Mouse (Mus musculus) hindbrain, embryonic 16.5 days (tissue): ENCODE results near the gene Gm45194. TPM values are rescaled to one million over a fixed set of nuclear protein-coding genes. Genes with fewer than 3 reads are reported as not detected.

Experiments
- ATAC-seq: fragments of 200-750 bp; cut with Nextera tagmentation; 2 replicates; pipeline ENCODE4 v1.8.0; 2017; ENCODE audit warnings: moderate TSS enrichment, moderate library complexity
- H3K27ac ChIP-seq: fragments of 300-500 bp; sonication (generic); 2 replicates; pipeline ENCODE4 v1.5.1; 2014; ENCODE audit warnings: low read depth, mild to moderate bottlenecking, control low read depth, low read length, moderate library complexity
- H3K27me3 ChIP-seq: fragments of 300-500 bp; sonication (generic); replicated peaks from 2 replicates; pipeline ENCODE4 v1.6.1; 2014; ENCODE audit warnings: low read length; ENCODE audit not compliant: control insufficient read depth, insufficient read depth
- H3K36me3 ChIP-seq: fragments of 300-500 bp; sonication (generic); 2 replicates; pipeline ENCODE4 v1.6.1; 2014; ENCODE audit warnings: mild to moderate bottlenecking, low read length, moderate library complexity, mixed read lengths; ENCODE audit not compliant: control insufficient read depth, insufficient read depth
- H3K4me1 ChIP-seq: fragments of 300-500 bp; sonication (generic); 2 replicates; pipeline ENCODE4 v1.6.1; 2014; ENCODE audit warnings: low read depth, low read length; ENCODE audit not compliant: control insufficient read depth, insufficient read depth
- H3K4me2 ChIP-seq: fragments of 300-500 bp; sonication (generic); 2 replicates; pipeline ENCODE4 v1.6.1; 2014; ENCODE audit warnings: mild to moderate bottlenecking, low read length, control low read depth, moderate library complexity
- H3K4me3 ChIP-seq: fragments of 300-500 bp; sonication (generic); 2 replicates; pipeline ENCODE4 v1.5.1; 2014; ENCODE audit warnings: mild to moderate bottlenecking, low read length, control low read depth, moderate library complexity
- H3K9ac ChIP-seq: fragments of 300-500 bp; sonication (generic); 2 replicates; pipeline ENCODE4 v1.6.1; 2014; ENCODE audit warnings: low read depth, mild to moderate bottlenecking, control low read depth, low read length, moderate library complexity
- H3K9me3 ChIP-seq: fragments of 300-500 bp; sonication (generic); 2 replicates; pipeline ENCODE4 v1.6.1; 2014; ENCODE audit warnings: mild to moderate bottlenecking, low read length, moderate library complexity; ENCODE audit not compliant: control insufficient read depth
- WGBS: fragments of 180-500 bp; shearing (Covaris S2); extraction: QIAGEN DNeasy Blood & Tissue Kit; methylation state at CpG from one replicate; pipeline ENCODE4 v1.1.7; 2014; 5-methylcytosine and 5-hydroxymethylcytosine counted together
- polyA plus RNA-seq: library from polyadenylated mRNA; unstranded; fragments of >200 nt; fragmentation: Nextera tagmentation; extraction: Ambion mirVana; gene quantifications from 2 replicates; pipeline ENCODE4 v1.2.1, GENCODE M21; 2015

Gm45194 gene
- polyA plus RNA-seq, 1 experiment from 2014 or later, result 0.41 TPM

DNA sequence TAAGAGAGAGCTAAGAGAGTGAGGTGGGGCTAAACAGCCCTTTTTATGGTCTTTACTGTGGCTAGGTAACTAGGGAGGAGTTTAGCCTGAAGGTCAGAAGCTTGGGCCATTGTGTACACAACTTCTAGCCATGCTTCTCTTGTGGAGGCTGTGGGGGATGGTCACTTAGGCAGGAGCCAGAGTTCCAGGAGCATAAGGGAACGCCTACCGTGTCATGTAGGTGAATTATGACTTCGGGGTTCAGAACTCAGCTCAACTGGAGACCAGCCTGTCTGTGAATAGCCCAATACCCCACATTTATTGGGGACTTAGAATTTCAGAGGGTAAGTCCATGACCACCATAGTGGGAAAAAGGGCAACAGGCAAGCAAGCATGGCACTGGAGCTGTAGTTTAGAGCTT is 347.6 kb downstream of the Gm45194 start, which contains the start of gene 4933403O08Rik:
4933403O08Rik (plus strand) TSS at position 301 of the 400 bp plus-strand sequence.
- H3K36me3 ChIP-seq, result no peaks in the 10 kb centered on the region
- H3K27me3 ChIP-seq, result no peaks in the 10 kb centered on the region
- H3K9me3 ChIP-seq, result no peaks in the 10 kb centered on the region
- H3K9ac ChIP-seq, result no peak within 1 kb of the TSS
- no peak for ATAC-seq
- no peak within 1 kb of the TSS for H3K27ac ChIP-seq
- no peaks in the 10 kb centered on the region for H3K4me1 ChIP-seq
- WGBS, result 87% methylated on average over 3 of the region's 3 CpGs
- H3K4me2 ChIP-seq, result no peak within 1 kb of the TSS
- H3K4me3 ChIP-seq, result no peak within 1 kb of the TSS

DNA sequence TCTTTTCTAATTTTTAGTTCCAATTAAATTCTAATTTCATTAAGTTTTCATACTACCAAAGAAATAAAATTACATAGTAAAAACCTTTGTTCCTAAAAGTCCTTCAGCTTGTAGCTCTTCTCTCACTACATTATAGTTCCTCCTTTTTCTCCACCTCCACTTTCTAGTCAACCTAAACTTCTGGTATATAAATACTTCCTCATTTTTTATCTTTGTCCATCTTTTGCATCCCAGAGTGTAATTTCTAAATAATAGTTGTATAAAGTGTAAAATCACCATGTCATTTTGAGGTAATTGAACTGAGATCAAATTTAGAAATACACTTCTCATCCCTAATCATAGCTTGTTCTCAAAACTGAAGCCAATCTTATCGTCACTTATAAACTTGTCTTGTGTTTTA is 351.7 kb downstream of the Gm45194 start:
- Histone ChIP-seq H3K27me3 (no peaks in the 10 kb centered on the region), H3K9me3 (no peaks in the 10 kb centered on the region), H3K36me3 (no peaks in the 10 kb centered on the region), H3K4me2 (no peak overlapping the region), H3K27ac (no peak overlapping the region), H3K4me1 (no peaks in the 10 kb centered on the region), H3K9ac (no peak overlapping the region), H3K4me3 (no peak overlapping the region)
- no peak for ATAC-seq
- 79% methylated on average over 1 of the region's 1 CpGs for WGBS

DNA sequence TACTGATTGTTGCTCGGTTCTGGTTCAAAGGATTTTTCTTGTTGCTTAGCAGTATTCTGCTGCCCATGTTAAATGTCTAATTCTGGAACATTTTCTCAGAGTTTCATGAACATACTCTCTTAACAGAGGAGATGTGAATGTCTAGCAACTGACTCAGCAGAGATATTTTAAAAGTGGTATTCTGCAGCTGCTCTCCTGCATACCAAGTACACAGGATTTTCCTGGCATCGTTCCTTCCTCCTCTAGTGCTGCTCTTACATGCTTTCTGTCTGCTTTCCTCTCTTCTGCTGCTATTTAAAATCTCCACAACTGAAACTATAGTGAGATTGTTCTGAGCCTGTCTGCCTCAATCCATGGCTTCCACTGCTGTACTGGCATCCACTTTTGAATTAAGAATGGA is 364.3 kb downstream of the Gm45194 start:
- 74% methylated on average over 2 of the region's 2 CpGs for WGBS
- no peak for ATAC-seq
- Histone ChIP-seq H3K4me3 (no peak overlapping the region), H3K4me1 (no peaks in the 10 kb centered on the region), H3K36me3 (no peaks in the 10 kb centered on the region), H3K4me2 (no peak overlapping the region), H3K9ac (no peak overlapping the region), H3K9me3 (no peaks in the 10 kb centered on the region), H3K27ac (no peak overlapping the region), H3K27me3 (no peaks in the 10 kb centered on the region)

DNA sequence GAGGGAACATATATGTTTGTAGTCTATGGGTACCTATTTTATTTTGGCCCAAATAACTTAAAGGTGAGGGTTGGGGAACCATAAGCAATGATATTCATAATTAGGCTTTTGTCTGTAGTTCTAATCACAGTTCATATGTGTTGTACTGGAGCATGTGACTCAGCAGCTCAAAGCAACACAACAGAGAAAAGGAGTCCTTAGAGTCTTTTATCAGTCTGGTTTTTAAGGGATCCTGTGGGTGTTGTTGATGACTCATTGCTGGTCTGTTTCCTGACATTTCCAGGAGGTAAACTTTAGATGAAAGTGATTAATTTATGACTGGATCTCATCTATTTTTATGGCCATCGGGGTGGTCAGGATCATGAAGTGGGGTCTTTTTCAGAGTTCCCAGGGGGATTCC is 382.4 kb downstream of the Gm45194 start:
- H3K36me3 ChIP-seq, result no peaks in the 10 kb centered on the region

More for the DNA sequence above, 382.4 kb downstream of the Gm45194 start:
- H3K9ac ChIP-seq, result no peak overlapping the region
- no peak overlapping the region for H3K4me2 ChIP-seq
- H3K27ac ChIP-seq, result no peak overlapping the region
- H3K27me3 ChIP-seq, result no peaks in the 10 kb centered on the region
- ATAC-seq, result no peak
- no peak overlapping the region for H3K4me3 ChIP-seq
- no peaks in the 10 kb centered on the region for H3K4me1 ChIP-seq
- H3K9me3 ChIP-seq, result no peaks in the 10 kb centered on the region
- WGBS, result 78% methylated on average over 1 of the region's 1 CpGs

Other genes starting within 250 kb of the Gm45194 start
- gene Hdx, start 194.3 kb upstream of the Gm45194 start, polyA plus RNA-seq, result 1.4 and 1.5 TPM in 2 replicates
- 0.08 and 0.30 TPM in 2 replicates for gene Tex16, start 119.6 kb downstream of the Gm45194 start, polyA plus RNA-seq